Comparison of ENCODE assay signal across 13 mouse cellular contexts in the genomic region with DNA sequence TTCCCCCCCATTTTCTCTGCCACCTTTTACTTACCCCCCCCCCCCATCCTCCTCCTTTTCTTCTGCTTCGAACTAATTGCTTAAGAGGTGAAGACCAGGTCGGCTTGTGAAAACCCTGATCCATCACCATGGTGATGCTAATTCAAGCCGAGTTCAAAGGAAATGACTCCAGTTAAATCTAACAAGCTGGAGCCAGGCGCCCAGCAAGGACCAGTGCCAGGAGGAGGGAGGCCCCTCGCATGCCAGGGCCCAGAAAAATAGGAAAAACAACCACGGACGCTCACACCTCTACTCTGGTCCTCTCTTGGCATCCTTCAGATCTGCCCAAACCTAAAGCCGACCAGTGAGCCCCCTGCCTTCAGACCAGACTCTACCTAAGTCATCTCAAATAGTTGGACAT. TPM values are rescaled to one million over a fixed set of nuclear protein-coding genes. Genes with fewer than 3 reads are reported as not detected.
DNase-seq lines count a peak whose midpoint lies in the region; ATAC-seq and TF ChIP-seq lines count a peak whose summit lies in the region.
"Had no signal": no experiment of that assay in that cellular context is flagged by ENCODE, and none has a peak within 500 bp of the region (broad histone marks: within the 10 kb centered on the region; RNA-seq: fewer than 3 reads in every experiment).

No protein-coding gene starts in this region.

- 39% methylated on average over 8 of the region's 8 CpGs for WGBS in liver, postnatal 0 days (ENCODE audit: insufficient replicate concordance)

- no peak for TF ChIP-seq CTCF in liver, postnatal 0 days (IDR thresholded peaks at IDR 0.05; ENCODE audit: low read depth)

- H3K27ac ChIP-seq in liver, postnatal 0 days (ENCODE audit: low read depth), result no peak overlapping the region
- H3K27ac ChIP-seq: heart, adult 2 months; macrophage had no signal

- H3K4me2 ChIP-seq in liver, postnatal 0 days (ENCODE audit: low read depth, low read length), result no peak overlapping the region
- H3K4me2 ChIP-seq: liver, embryonic 11.5 days had no signal

- H3K36me3 ChIP-seq in liver, postnatal 0 days (replicated peaks; ENCODE audit: insufficient read depth, low read length), result no peaks in the 10 kb centered on the region

- intact Hi-C loops in left cerebral cortex, postnatal 10 days (cut with DNase I), result no loop called here

- no peak overlapping the region for H3K9ac ChIP-seq in liver, postnatal 0 days (replicated peaks)

- H3K4me1 ChIP-seq in liver, postnatal 0 days (ENCODE audit: insufficient read depth), result peaks cover 10% of the 10 kb centered on the region

- DNase-seq in embryo, embryonic 10 days (ENCODE audit: low spot score), result peak; percentile 76
- DNase-seq in embryo, embryonic 9.5 days (ENCODE audit: extremely low spot score), result no peak
- DNase-seq in testis, postnatal 10 days (ENCODE audit: low spot score), result peak; percentile 33
- DNase-seq in testis, postnatal 14 days (ENCODE audit: low spot score), result no peak
- DNase-seq in left cerebral cortex, postnatal 10 days (ENCODE audit: extremely low spot score in 1 of 2, low spot score in 2 of 2), result peak; percentile 41 to 43
- no peak for DNase-seq in thymus, postnatal 4 days
- no peak for DNase-seq in ovary, postnatal 36 days (ENCODE audit: low spot score)
- DNase-seq in liver, postnatal 0 days, result no peak
- DNase-seq: heart, adult 2 months; heart, postnatal 4 days; kidney, postnatal 25 days had no signal

- no peak for TF ChIP-seq EP300 in liver, postnatal 0 days (IDR thresholded peaks at IDR 0.05; ENCODE audit: low read depth)

- ATAC-seq in liver, postnatal 0 days, result no peak

- no peaks in the 10 kb centered on the region for H3K9me3 ChIP-seq in liver, postnatal 0 days (ENCODE audit: low read length)

- H3K27me3 ChIP-seq in liver, postnatal 0 days (ENCODE audit: insufficient read depth, low read length), result peaks cover 33% of the 10 kb centered on the region

- H3K4me3 ChIP-seq in liver, postnatal 0 days (ENCODE audit: low read depth, low read length), result no peak overlapping the region
- H3K4me3 ChIP-seq: heart, adult 2 months had no signal

RNA-seq across cellular contexts. Expression of a gene that starts 29.5 kb away (rescaled TPM):
- 1 to 10 TPM; 8.1 to 9.6 TPM for total RNA-seq in left cerebral cortex, postnatal 10 days (2021)
- 59.3 and 70.0 TPM in 2 replicates for polyA plus RNA-seq in liver, postnatal 0 days (2015; fragmentation: Nextera tagmentation; extraction: Ambion mirVana)

RNA-seq across cellular contexts. Expression of a gene that starts 41.5 kb away (rescaled TPM):
- under 1 TPM; 0.28 to 0.36 TPM for total RNA-seq in left cerebral cortex, postnatal 10 days (2021)
- 0.04 TPM in 1 of 2 replicates, not detected in the other for polyA plus RNA-seq in liver, postnatal 0 days (2015; fragmentation: Nextera tagmentation; extraction: Ambion mirVana)
- polyA plus RNA-seq: liver, embryonic 11.5 days had no signal

RNA-seq across cellular contexts. Expression of a gene that starts 59.0 kb away (rescaled TPM):
- not detected for total RNA-seq in left cerebral cortex, postnatal 10 days (2021)
- polyA plus RNA-seq in liver, postnatal 0 days (2015; fragmentation: Nextera tagmentation; extraction: Ambion mirVana), result 0.05 TPM in 1 of 2 replicates, not detected in the other
- total RNA-seq: heart, adult 2 months had no signal
- polyA plus RNA-seq: liver, embryonic 11.5 days; macrophage had no signal

Comparison
In these comparisons a context has a peak if more than half of its experiments do, and no peak if none do; other contexts are left out.
1. DNase-seq: peak in embryo, embryonic 10 days (single experiment), testis, postnatal 10 days (single experiment) and left cerebral cortex, postnatal 10 days (2 of 2); none in embryo, embryonic 9.5 days (single experiment), testis, postnatal 14 days (single experiment), thymus, postnatal 4 days (single experiment), ovary, postnatal 36 days (single experiment) and liver, postnatal 0 days (single experiment).